Mouse (Mus musculus): ENCODE measurements around the gene Sgo2b.
"Not testable (repeated sequence)": the region's sequence is repeated elsewhere in the genome, so short reads cannot be mapped to it uniquely, and the experiment has no call there.

DNA sequence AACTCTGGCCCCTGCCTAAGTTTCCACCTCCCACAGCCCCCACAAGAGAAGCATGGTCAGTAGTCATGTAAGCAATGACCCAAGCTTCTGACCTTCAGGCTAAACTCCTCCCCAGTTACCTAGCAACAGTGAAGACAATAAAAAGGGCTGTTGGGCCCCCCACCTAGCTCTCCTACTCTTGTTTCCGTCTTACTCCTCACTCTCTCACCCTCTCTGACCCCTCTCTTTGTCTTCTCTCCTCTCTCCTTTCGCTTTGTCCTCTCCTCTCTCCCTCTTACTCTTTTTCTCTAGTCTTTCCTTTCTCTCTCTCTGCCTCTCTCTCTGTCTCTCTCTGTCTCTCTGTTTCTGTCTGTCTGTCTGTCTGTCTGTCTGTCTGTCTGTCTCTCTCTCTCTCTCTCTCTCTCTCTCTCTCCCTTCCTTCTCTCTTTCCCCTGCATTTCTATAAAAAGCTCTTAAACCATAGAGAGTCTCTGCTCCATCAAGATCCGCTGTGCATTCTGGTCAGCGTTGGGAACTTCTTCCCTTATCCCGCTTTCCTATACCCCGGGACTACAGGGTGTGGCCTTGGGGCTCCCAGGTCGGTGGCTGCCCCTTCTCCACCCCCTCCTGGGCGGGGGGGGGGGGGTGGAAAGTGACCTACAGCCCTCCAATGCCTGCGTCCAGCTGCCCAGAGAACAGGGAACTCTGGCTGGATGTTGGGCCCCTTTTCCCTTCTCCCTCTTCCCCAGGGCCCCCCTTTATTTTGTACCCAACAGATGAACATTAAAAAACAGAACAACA, 18.8 kb upstream of the Sgo2b start:
- not testable (repeated sequence) for TF ChIP-seq POLR2A (IDR thresholded peaks at IDR 0.05; ENCODE audit: borderline replicate concordance, control insufficient read depth, low read depth, low read length); CTCF (IDR thresholded peaks at IDR 0.05; ENCODE audit: control insufficient read depth, insufficient read depth, low read length)
